Mouse (Mus musculus) midbrain, postnatal 0 days (tissue): Measurements from ENCODE around the gene Rere. TPM values are rescaled to one million over a fixed set of nuclear protein-coding genes. Genes with fewer than 3 reads are reported as not detected.

Experiments used
- ATAC-seq: fragments of 200-750 bp; cut with Nextera tagmentation; 2 replicates; pipeline ENCODE4 v1.8.0; 2017; ENCODE audit warnings: moderate number of reproducible peaks, mild to moderate bottlenecking, moderate TSS enrichment, moderate library complexity; ENCODE audit not compliant: low FRiP score
- DNase-seq: peaks from one replicate; pipeline ENCODE4 v3.0.0-alpha.2; 2015; ENCODE audit warnings: low spot score
- H3K27ac ChIP-seq: fragments of 300-500 bp; sonication (generic); 2 replicates; pipeline ENCODE4 v1.5.1; 2014; ENCODE audit warnings: low read depth, mild to moderate bottlenecking, low read length, mixed read lengths
- H3K27me3 ChIP-seq: fragments of 300-500 bp; sonication (generic); 2 replicates; pipeline ENCODE4 v1.6.1; 2014; ENCODE audit warnings: low read length, control low read depth, mixed read lengths; ENCODE audit not compliant: insufficient read depth
- H3K36me3 ChIP-seq: fragments of 300-500 bp; sonication (generic); 2 replicates; pipeline ENCODE4 v1.6.1; 2014; ENCODE audit warnings: low read length, control low read depth, mixed read lengths; ENCODE audit not compliant: insufficient read depth
- H3K4me1 ChIP-seq: fragments of 300-500 bp; sonication (generic); 2 replicates; pipeline ENCODE4 v1.6.1; 2014; ENCODE audit warnings: mild to moderate bottlenecking, control low read depth, antibody characterized with exemption, low read length, mixed read lengths; ENCODE audit not compliant: insufficient read depth
- H3K4me2 ChIP-seq: fragments of 300-500 bp; sonication (generic); 2 replicates; pipeline ENCODE4 v1.6.1; 2014; ENCODE audit warnings: low read depth, mild to moderate bottlenecking, low read length, mixed read lengths; ENCODE audit not compliant: poor library complexity, severe bottlenecking
- H3K4me3 ChIP-seq: fragments of 300-500 bp; sonication (generic); 2 replicates; pipeline ENCODE4 v1.5.1; 2014; ENCODE audit warnings: low read depth, mild to moderate bottlenecking, low read length, moderate library complexity
- H3K9ac ChIP-seq: fragments of 300-500 bp; sonication (generic); replicated peaks from 2 replicates; pipeline ENCODE4 v1.6.1; 2014; ENCODE audit warnings: mild to moderate bottlenecking, low read length, moderate library complexity, mixed read lengths; ENCODE audit not compliant: poor library complexity, severe bottlenecking
- H3K9me3 ChIP-seq: fragments of 300-500 bp; sonication (generic); 2 replicates; pipeline ENCODE4 v1.6.1; 2016; ENCODE audit warnings: low read length, control low read depth
- CTCF ChIP-seq: IDR thresholded peaks from 2 replicates; pipeline ENCODE4 v1.5.1; 2016; ENCODE audit warnings: antibody characterized with exemption, mild to moderate bottlenecking
- WGBS: fragments of 180-500 bp; shearing (Covaris S2); extraction: QIAGEN DNeasy Blood & Tissue Kit; methylation state at CpG from one replicate; pipeline ENCODE4 v1.1.7; 2014; 5-methylcytosine and 5-hydroxymethylcytosine counted together
- polyA plus RNA-seq: library from polyadenylated mRNA; unstranded; fragments of >200 nt; fragmentation: Nextera tagmentation; extraction: Ambion mirVana; gene quantifications from 2 replicates; pipeline ENCODE4 v1.2.1, GENCODE M21; 2015
- total RNA-seq: library from RNA; depleted of rRNA; stranded (reverse); fragments of >200 nt; gene quantifications from 2 replicates; pipeline ENCODE4 v1.2.3, GENCODE M21; 2014

Rere gene
- total and polyA plus RNA-seq, 2 experiments from 2014 or later, result 22.7 to 36.8 TPM

GRCm38 (mm10) chr4:150294870-150295269 is 13.4 kb downstream of the Rere start:
- no peaks in the 10 kb centered on the region for H3K27me3 ChIP-seq
- H3K36me3 ChIP-seq, result no peaks in the 10 kb centered on the region
- 96% methylated on average over 7 of the region's 7 CpGs for WGBS
- no peak for TF ChIP-seq CTCF
- peaks cover 4% of the 10 kb centered on the region; the same call in 1 of the 2 replicates for H3K4me1 ChIP-seq
- no peak overlapping the region for H3K4me3 ChIP-seq
- ATAC-seq, result no peak
- no peak for DNase-seq
- H3K4me2 ChIP-seq, result no peak overlapping the region
- H3K27ac ChIP-seq, result no peak overlapping the region
- no peaks in the 10 kb centered on the region for H3K9me3 ChIP-seq
- H3K9ac ChIP-seq, result no peak overlapping the region

GRCm38 (mm10) chr4:150295966-150296365 is 14.5 kb downstream of the Rere start:
- no peak for DNase-seq
- 98% methylated on average over 7 of the region's 7 CpGs for WGBS
- H3K27ac ChIP-seq, result no peak overlapping the region
- TF ChIP-seq CTCF, result 0 out of 2 replicates have a peak, but pooled peaks have one; percentile 4
- no peaks in the 10 kb centered on the region for H3K36me3 ChIP-seq
- H3K4me1 ChIP-seq, result peaks cover 4% of the 10 kb centered on the region; the same call in 1 of the 2 replicates
- no peaks in the 10 kb centered on the region for H3K9me3 ChIP-seq
- ATAC-seq, result no peak
- no peak overlapping the region for H3K9ac ChIP-seq
- H3K4me3 ChIP-seq, result no peak overlapping the region
- H3K4me2 ChIP-seq, result no peak overlapping the region
- H3K27me3 ChIP-seq, result no peaks in the 10 kb centered on the region

- Histone ChIP-seq H3K4me2 (no peak overlapping the region), H3K9ac (no peak overlapping the region), H3K27ac (no peak overlapping the region), H3K4me3 (no peak overlapping the region), H3K4me1 (no peaks in the 10 kb centered on the region), H3K27me3 (no peaks in the 10 kb centered on the region), H3K36me3 (no peaks in the 10 kb centered on the region), H3K9me3 (no peaks in the 10 kb centered on the region)
- ATAC-seq (no peak), DNase-seq (no peak)
- WGBS, result 93% methylated on average over 8 of the region's 8 CpGs
- no peak for TF ChIP-seq CTCF
Observed at GRCm38 (mm10) chr4:150302726-150303125, 21.3 kb downstream of the Rere start.

- Histone ChIP-seq H3K4me3 (no peak overlapping the region), H3K9me3 (no peaks in the 10 kb centered on the region), H3K4me1 (peaks cover 5% of the 10 kb centered on the region; the same call in 1 of the 2 replicates), H3K27me3 (no peaks in the 10 kb centered on the region), H3K27ac (no peak overlapping the region), H3K36me3 (no peaks in the 10 kb centered on the region), H3K4me2 (no peak overlapping the region), H3K9ac (no peak overlapping the region)
- 53% methylated on average over 2 of the region's 2 CpGs for WGBS
- TF ChIP-seq CTCF, result no peak
- ATAC-seq (no peak), DNase-seq (no peak)
Observed at GRCm38 (mm10) chr4:150306701-150307100, 25.3 kb downstream of the Rere start.

- no peak overlapping the region for H3K9ac ChIP-seq
- peaks cover 5% of the 10 kb centered on the region; the same call in 1 of the 2 replicates for H3K4me1 ChIP-seq
- no peak for TF ChIP-seq CTCF
- no peak for ATAC-seq
- no peaks in the 10 kb centered on the region for H3K27me3 ChIP-seq
- WGBS, result 86% methylated on average over 1 of the region's 1 CpGs
- H3K27ac ChIP-seq, result no peak overlapping the region
- no peak overlapping the region for H3K4me2 ChIP-seq
- H3K36me3 ChIP-seq, result no peaks in the 10 kb centered on the region
- no peak overlapping the region for H3K4me3 ChIP-seq
- no peak for DNase-seq
- H3K9me3 ChIP-seq, result no peaks in the 10 kb centered on the region
Observed at GRCm38 (mm10) chr4:150307226-150307625, 25.8 kb downstream of the Rere start.

GRCm38 (mm10) chr4:150311431-150311830 is 30.0 kb downstream of the Rere start:
- Histone ChIP-seq H3K4me1 (peaks cover 5% of the 10 kb centered on the region; the same call in 1 of the 2 replicates), H3K9ac (no peak overlapping the region), H3K36me3 (no peaks in the 10 kb centered on the region), H3K4me2 (no peak overlapping the region), H3K27me3 (no peaks in the 10 kb centered on the region), H3K27ac (no peak overlapping the region), H3K4me3 (no peak overlapping the region), H3K9me3 (no peaks in the 10 kb centered on the region)
- ATAC-seq (no peak), DNase-seq (no peak)
- TF ChIP-seq CTCF, result no peak
- WGBS, result 86% methylated on average over 2 of the region's 2 CpGs
